Mouse (Mus musculus): ENCODE measurements around the gene Rilpl1. TPM values are rescaled to one million over a fixed set of nuclear protein-coding genes. Genes with fewer than 3 reads are reported as not detected.
"Not testable (repeated sequence)": the region's sequence is repeated elsewhere in the genome, so short reads cannot be mapped to it uniquely, and the experiment has no call there.

Rilpl1 gene
- polyA plus RNA-seq, 1 experiment from 2014 or later: 18.1 TPM

DNA sequence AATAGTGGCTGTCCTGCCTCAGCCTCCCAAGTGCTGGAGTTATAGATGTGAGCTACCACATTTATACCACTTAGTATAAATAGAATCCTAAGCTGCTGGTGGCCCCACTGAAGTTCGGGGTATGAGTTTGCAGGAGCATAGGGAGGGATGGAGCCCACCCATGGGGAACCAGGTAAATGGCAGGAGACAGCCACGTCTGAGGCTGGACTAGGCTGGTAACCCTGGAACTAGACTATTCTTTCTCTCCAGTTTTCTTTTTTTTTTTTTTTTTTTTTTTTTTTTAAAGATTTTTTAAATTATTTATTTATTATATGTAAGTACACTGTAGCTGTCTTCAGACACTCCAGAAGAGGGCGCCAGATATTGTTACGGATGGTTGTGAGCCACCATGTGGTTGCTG is 31.2 kb downstream of the Rilpl1 start:
- H3K4me1 ChIP-seq; H3K4me3 ChIP-seq; DNase-seq (ENCODE audit: extremely low spot score, low spot score); H3K9me3 ChIP-seq; H3K27me3 ChIP-seq (ENCODE audit: poor library complexity, severe bottlenecking); H3K27ac ChIP-seq: not testable (repeated sequence)
- peaks cover 95% of the 10 kb centered on the region for H3K36me3 ChIP-seq (replicated peaks)
- WGBS: 75% methylated on average over 2 of the region's 4 CpGs

DNA sequence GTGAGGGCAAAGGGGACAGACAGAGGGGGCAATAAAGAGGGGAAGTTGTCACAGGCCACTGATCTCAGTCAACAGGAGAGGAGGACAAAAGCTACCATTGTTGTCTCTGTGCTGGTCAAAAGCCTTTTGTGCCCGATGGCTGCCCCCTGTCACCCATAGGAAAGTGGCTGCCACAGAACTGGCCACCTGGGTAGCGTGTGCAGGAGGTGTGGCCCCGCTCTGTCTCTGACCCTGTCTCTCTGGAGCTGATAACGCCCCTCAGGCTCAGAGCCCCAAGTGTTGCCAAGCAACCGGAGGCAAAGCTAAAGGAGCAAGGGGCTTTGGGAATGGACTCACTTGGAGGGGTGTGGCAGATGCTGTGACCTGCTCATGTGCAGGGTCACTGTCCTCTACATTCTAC is 32.2 kb downstream of the Rilpl1 start:
- Histone ChIP-seq H3K4me1 (peaks cover 8% of the 10 kb centered on the region), H3K36me3 (replicated peaks) (peaks cover 96% of the 10 kb centered on the region), H3K4me3 (no peak overlapping the region), H3K9me3 (no peaks in the 10 kb centered on the region), H3K27me3 (ENCODE audit: poor library complexity, severe bottlenecking) (no peaks in the 10 kb centered on the region), H3K27ac (0 out of 2 replicates have a peak overlapping the region, but pooled peaks have one; percentile 7)
- DNase-seq (ENCODE audit: extremely low spot score, low spot score): no peak
- WGBS: 27% methylated on average over 5 of the region's 5 CpGs

DNA sequence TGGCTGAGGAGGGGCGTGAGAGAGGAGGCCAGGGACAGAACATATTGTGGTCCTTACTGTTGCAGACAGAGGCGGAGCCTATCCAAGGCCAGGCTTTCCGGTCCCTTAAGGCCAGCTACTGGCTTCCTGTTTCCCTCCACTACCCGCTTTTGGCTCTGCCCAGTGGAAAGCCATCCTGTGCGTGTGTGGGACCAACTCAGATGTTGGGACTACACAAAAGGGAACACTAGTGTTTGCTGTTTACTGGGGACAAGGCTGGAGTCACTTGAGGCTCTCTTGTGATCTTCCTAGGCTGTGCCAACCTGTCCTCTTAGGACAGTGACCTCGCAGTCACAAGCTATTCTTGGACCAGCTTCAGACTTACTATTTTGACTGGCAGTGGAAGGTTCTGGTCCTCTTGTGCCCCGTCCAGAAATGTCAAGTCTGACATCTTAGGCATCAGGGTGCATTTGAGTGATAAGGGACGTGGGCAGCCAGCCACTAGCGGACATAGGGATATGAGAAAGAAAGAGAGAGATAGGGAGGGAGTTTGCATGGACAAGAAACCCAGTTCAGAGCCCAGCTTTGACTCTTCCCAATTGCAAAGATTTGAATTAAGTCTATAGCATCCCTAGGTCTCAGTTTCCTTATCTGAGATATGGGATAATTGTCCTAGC is 32.8 kb downstream of the Rilpl1 start:
- H3K27ac ChIP-seq: no peak overlapping the region
- H3K9me3 ChIP-seq: no peaks in the 10 kb centered on the region
- no peak for DNase-seq (ENCODE audit: extremely low spot score, low spot score)
- 77% methylated on average over 9 of the region's 9 CpGs for WGBS
- no peak overlapping the region for H3K4me3 ChIP-seq
- H3K27me3 ChIP-seq (ENCODE audit: poor library complexity, severe bottlenecking): no peaks in the 10 kb centered on the region
- H3K4me1 ChIP-seq: peaks cover 8% of the 10 kb centered on the region
- H3K36me3 ChIP-seq (replicated peaks): peaks cover 96% of the 10 kb centered on the region

DNA sequence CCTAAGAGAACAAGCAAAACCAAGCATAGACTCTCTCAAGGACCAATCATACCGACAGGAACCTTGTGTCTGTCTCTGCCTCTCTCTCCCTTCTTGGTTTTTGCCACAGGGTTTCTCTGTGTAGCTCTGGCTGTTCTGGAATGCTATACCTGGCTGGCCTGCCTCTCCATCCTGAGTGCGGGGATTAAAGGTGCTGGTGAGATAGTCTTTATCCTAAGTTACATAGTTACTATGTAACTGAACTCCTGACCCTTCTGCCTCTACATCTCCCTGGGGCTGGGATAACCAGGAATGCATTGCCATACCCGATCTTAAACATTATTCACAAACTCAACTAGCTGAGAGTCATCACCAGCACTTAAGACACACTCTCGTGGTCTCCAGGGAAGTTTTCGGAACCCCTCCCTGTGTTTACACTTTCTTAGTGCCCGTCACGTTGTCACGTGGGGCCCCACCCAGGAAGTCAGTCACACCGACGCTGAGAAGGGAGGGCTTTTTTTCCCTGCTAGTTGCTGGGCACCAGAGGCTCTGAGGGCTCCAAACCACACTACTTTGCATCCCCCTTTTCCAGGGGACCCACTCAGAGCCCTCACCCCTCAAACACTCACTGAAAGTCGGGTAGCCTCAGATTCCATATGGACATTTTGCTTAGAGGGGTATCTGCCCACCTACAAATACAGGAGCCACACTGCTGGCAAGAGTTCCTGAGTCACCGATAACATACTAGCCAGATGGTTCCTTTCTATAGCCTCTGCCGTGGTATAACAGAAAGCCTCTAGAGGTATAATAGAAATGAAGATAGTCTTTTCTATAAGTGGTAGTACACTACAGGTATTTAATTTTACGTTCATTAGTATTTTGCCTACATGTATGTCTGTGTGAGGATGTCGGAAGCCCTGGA is 34.3 kb downstream of the Rilpl1 start:
- H3K36me3 ChIP-seq (replicated peaks): peaks cover 96% of the 10 kb centered on the region
- H3K4me1 ChIP-seq: peaks cover 8% of the 10 kb centered on the region
- no peaks in the 10 kb centered on the region for H3K27me3 ChIP-seq (ENCODE audit: poor library complexity, severe bottlenecking)
- no peaks in the 10 kb centered on the region for H3K9me3 ChIP-seq
- 84% methylated on average over 15 of the region's 15 CpGs for WGBS
- no peak for DNase-seq (ENCODE audit: extremely low spot score, low spot score)
- no peak overlapping the region for H3K4me3 ChIP-seq
- no peak overlapping the region for H3K27ac ChIP-seq

DNA sequence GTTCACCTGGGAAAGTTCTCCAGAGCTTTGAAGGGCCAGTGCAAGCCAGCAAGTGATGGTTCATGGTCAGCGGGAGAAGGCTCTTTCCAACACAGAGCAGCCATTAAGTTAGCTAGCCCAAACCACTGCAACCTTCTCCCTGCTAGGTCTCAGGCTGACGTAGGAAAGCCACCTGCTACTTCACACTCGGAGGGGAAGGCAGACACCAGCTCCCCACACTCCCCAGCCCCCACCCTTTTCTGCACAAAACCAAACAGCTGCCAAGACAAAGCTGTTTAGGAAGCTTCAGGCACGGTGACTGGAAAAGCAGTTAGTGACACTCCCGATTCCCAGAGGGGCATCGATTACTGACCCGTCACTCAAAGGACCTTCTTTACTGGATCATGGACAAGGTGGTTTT is 35.6 kb downstream of the Rilpl1 start:
- H3K4me1 ChIP-seq: peaks cover 8% of the 10 kb centered on the region
- no peak overlapping the region for H3K27ac ChIP-seq
- 87% methylated on average over 7 of the region's 7 CpGs for WGBS
- H3K9me3 ChIP-seq: no peaks in the 10 kb centered on the region
- DNase-seq (ENCODE audit: extremely low spot score, low spot score): no peak
- H3K36me3 ChIP-seq (replicated peaks): peaks cover 96% of the 10 kb centered on the region
- no peak overlapping the region for H3K4me3 ChIP-seq
- no peaks in the 10 kb centered on the region for H3K27me3 ChIP-seq (ENCODE audit: poor library complexity, severe bottlenecking)

DNA sequence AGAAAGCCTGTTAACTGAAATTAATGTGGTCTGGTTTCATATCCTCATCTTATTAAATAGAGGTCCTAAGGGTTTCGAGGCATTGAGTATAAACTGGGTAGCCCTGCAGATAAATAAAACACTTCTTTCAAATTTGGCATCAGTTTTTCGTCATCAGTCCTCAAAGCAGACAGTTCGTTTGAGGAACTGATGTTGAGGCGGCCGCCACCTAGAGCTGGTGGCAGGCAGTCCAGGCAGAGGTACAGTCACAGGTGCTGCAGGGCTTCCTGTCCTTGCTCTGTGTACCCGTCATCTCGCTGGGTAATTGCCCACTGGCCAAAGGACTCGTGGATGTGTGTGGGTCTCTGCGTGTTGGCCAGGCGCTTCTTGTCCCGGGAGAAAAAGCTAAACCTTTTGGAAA is 37.7 kb downstream of the Rilpl1 start:
- 91% methylated on average over 11 of the region's 11 CpGs for WGBS
- no peak for DNase-seq (ENCODE audit: extremely low spot score, low spot score)
- Histone ChIP-seq H3K4me3 (no peak overlapping the region), H3K4me1 (no peaks in the 10 kb centered on the region; the same call in 1 of the 2 replicates), H3K27me3 (ENCODE audit: poor library complexity, severe bottlenecking) (no peaks in the 10 kb centered on the region), H3K27ac (no peak overlapping the region), H3K36me3 (replicated peaks) (peaks cover 98% of the 10 kb centered on the region), H3K9me3 (no peaks in the 10 kb centered on the region)

DNA sequence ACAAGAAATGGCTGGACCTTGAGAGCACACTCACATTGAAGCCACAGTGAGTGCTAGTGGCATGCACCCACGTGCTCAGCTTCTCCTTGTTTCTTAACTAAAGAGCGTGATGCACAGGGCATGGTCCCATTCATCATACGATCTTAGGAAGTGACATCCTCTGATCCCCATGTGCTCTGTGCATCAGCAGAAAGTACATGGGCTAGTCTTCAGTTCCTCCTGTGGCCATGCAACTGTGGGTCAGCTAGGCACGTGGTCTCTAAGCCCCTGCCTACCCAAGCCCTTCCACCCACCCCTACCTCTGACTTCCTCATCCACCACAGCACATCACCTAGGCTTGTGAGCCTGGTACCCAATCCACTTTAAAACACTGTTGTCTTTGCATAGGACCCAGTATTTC is 38.6 kb downstream of the Rilpl1 start:
- Histone ChIP-seq H3K36me3 (replicated peaks) (peaks cover 97% of the 10 kb centered on the region), H3K27me3 (ENCODE audit: poor library complexity, severe bottlenecking) (no peaks in the 10 kb centered on the region), H3K9me3 (no peaks in the 10 kb centered on the region), H3K4me1 (no peaks in the 10 kb centered on the region; the same call in 1 of the 2 replicates), H3K4me3 (no peak overlapping the region), H3K27ac (no peak overlapping the region)
- WGBS: 92% methylated on average over 4 of the region's 4 CpGs
- DNase-seq (ENCODE audit: extremely low spot score, low spot score): no peak

DNA sequence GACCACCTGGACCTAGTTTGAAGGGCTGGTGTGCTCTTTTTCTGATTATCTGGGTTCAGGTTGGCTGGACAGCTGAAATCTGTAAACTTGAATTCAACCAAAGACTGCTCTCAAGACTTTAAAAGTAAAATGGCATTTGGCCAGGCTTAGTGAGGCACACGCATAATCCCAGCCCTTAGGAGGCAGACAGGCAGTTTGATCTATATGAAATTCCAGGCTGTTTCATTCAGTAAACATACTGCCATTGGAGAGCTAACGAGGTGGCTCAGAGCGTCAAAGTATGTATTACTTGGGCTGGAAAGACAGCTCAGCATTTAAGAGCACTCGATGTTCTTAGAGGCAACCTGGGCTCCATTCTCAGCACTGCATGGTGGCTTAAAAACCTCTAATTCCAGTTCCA is 39.5 kb downstream of the Rilpl1 start:
- no peak overlapping the region for H3K4me3 ChIP-seq
- no peak overlapping the region for H3K27ac ChIP-seq
- H3K9me3 ChIP-seq: no peaks in the 10 kb centered on the region
- no peak for DNase-seq (ENCODE audit: extremely low spot score, low spot score)
- 88% methylated on average over 4 of the region's 4 CpGs for WGBS
- H3K36me3 ChIP-seq (replicated peaks): peaks cover 96% of the 10 kb centered on the region
- no peaks in the 10 kb centered on the region; the same call in 1 of the 2 replicates for H3K4me1 ChIP-seq
- H3K27me3 ChIP-seq (ENCODE audit: poor library complexity, severe bottlenecking): no peaks in the 10 kb centered on the region

DNA sequence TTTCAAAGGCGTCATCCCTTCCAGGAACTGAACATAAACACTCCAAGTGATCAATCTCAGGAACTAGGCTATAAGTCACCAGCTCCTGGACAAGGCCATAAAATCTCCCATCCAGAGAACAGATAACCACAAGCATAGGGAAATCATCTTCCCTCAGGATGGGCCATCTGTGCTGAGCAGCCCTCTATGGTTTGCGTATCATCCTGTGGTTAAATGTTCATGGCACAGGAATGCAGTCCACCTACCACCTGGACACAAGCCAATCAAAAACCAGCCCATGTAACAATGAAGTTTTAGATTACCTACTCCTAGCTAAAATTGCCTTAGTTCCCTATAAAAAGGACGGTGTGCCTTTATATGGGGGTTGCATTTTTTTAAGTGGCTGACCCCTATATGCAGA is 42.3 kb downstream of the Rilpl1 start:
- H3K4me3 ChIP-seq: no peak overlapping the region
- peaks cover 9% of the 10 kb centered on the region for H3K4me1 ChIP-seq
- H3K9me3 ChIP-seq: no peaks in the 10 kb centered on the region
- peaks cover 71% of the 10 kb centered on the region for H3K36me3 ChIP-seq (replicated peaks)
- WGBS: 93% methylated on average over 3 of the region's 3 CpGs
- H3K27ac ChIP-seq: no peak overlapping the region
- no peaks in the 10 kb centered on the region for H3K27me3 ChIP-seq (ENCODE audit: poor library complexity, severe bottlenecking)
- DNase-seq (ENCODE audit: extremely low spot score, low spot score): no peak

DNA sequence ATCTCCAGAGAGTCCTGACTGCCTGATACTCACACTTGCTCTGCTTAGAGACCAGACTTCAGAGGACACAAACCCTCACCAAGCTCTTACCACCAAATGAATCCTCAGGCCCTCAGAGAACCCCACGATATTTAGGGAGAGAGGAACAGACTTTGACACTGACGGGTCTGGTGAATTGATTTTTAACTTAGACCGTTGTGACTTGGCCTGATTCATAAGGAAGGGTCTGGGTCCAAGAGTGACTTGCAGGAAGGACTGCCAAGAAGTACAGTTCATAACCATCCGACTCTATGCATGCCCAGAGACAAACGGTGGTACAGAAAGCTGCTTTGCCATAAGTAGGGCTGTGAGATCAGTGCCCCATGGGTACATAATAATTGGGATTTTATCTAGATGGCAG is 45.5 kb downstream of the Rilpl1 start:
- H3K9me3 ChIP-seq: no peaks in the 10 kb centered on the region
- DNase-seq (ENCODE audit: extremely low spot score, low spot score): no peak
- H3K27me3 ChIP-seq (ENCODE audit: poor library complexity, severe bottlenecking): no peaks in the 10 kb centered on the region
- H3K27ac ChIP-seq: no peak overlapping the region
- H3K4me1 ChIP-seq: peaks cover 17% of the 10 kb centered on the region
- H3K36me3 ChIP-seq (replicated peaks): peaks cover 39% of the 10 kb centered on the region
- 93% methylated on average over 5 of the region's 5 CpGs for WGBS
- H3K4me3 ChIP-seq: no peak overlapping the region

DNA sequence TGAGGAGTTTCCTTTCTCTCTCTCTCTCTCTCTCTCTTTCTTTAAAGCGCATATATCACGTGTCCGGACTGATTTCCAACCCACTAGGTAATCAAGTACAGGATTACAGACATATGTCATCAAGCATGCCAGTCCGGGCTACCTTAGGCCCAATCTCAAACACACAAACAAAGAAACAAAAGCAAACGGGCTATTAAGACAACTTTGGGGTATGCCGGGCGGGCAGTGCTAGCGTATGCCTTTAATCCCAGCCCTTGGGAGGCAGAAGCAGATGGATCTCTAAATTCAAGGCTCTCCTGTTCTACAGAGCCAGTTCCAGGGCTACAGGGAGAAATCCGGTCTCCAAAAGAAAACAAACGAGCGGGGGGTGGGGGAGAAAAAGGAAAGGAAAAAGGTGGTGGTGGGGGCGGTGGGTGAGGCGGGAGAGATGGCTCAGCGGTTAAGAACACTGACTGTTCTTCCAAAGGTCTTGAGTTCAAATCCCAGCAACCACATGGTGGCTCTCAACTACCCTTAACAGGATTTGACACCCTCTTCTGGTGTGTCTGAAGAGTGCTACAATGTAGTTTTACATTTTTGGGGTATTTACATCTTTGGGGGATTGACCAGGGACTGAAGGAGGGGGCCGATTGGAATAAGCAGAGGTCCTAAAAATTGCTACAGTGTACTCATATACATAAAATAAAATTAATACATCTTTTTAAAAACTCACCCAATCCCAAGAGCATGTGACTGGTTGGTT is 47.4 kb downstream of the Rilpl1 start:
- H3K27ac ChIP-seq: peak overlapping the region; percentile 99
- no peaks in the 10 kb centered on the region for H3K27me3 ChIP-seq (ENCODE audit: poor library complexity, severe bottlenecking)
- peaks cover 19% of the 10 kb centered on the region for H3K4me1 ChIP-seq
- H3K9me3 ChIP-seq: no peaks in the 10 kb centered on the region
- H3K36me3 ChIP-seq (replicated peaks): peaks cover 23% of the 10 kb centered on the region
- H3K4me3 ChIP-seq: peak overlapping the region; percentile 77
- WGBS: 9% methylated on average over 15 of the region's 15 CpGs
- no peak for DNase-seq (ENCODE audit: extremely low spot score, low spot score)

DNA sequence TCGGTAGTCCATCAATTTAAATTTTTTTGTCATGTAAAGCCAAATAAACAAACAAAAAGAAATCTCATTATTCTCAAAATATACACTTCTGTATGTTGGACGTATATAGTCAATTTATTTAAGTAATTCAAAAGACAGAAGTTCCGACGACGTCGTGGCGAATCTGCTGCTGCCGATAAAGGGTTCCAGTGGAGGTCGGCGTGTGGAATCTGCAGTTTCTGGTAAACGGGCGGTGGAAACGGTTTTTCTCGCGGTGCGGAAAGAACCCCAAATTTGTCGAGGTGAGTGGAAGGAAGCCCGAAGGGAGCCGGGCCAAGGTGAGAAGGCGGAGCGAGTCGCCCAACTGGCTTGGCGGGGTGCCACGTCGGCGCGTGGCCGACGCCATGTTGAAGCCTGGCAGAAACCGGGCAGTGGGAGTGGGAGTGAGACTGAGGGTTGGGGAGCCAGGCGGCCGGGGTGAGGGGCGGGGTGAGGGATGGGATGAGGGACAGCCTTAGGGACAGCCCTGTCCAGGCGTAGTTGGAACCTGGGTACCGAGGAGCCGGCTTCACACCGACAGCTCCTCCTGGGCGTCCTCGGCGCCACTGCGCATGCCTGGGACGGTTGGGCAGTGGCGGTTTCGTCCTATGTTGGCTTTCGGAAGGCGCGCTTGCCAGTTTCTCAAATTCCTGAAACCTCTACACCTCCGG is 48.1 kb downstream of the Rilpl1 start, which contains the start of gene Snrnp35:
Gene Snrnp35, plus strand, starts transcription at position 169 of the 689 bp plus-strand sequence.
- Histone ChIP-seq H3K27ac (peak within 1 kb of the TSS; percentile 99), H3K27me3 (ENCODE audit: poor library complexity, severe bottlenecking) (no peaks in the 10 kb centered on the region), H3K4me3 (peak within 1 kb of the TSS; percentile 77), H3K9me3 (no peaks in the 10 kb centered on the region), H3K4me1 (peaks cover 24% of the 10 kb centered on the region), H3K36me3 (replicated peaks) (peaks cover 16% of the 10 kb centered on the region)
- peak; percentile 92 for DNase-seq (ENCODE audit: extremely low spot score, low spot score)
- whole genome bisulfite sequencing: under 1% methylated on average over 48 of the region's 48 CpGs

All from forebrain, embryonic 10.5 days (tissue).